Mouse (Mus musculus) G1E (cell line): ENCODE data around the gene Hspbap1.

Source experiments
- CTCF ChIP-seq: IDR thresholded peaks from 2 replicates; pipeline ENCODE4 v1.5.1; 2012; ENCODE audit warnings: low read depth, low read length, inconsistent platforms, mixed read lengths
- GATA1 ChIP-seq: IDR thresholded peaks from 2 replicates; pipeline ENCODE4 v1.6.1; 2012; ENCODE audit warnings: borderline replicate concordance, low read length, inconsistent platforms, mixed read lengths
- POLR2AphosphoS5 ChIP-seq: IDR thresholded peaks from 2 replicates; pipeline ENCODE4 v1.6.1; 2012; ENCODE audit warnings: low read depth, low read length, inconsistent platforms; ENCODE audit not compliant: insufficient replicate concordance

DNA sequence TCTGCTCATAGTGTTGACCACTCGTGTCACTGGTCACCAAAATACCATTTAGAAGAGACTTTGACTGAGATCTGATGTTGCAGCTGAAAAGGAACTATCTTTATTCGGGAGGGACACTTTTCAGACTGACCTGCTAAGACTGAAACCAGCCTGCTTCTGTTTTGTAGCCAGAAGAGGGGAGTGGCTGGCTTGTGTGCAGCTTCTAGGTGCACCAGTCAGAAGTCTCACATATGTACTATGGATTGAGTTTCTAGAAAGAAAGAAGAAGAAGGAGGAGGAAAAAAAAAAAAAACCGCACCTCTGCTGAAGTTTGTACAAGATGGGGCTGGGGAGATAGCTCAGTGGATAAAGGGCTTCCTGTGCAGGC lies 13.0 kb downstream of the Hspbap1 start:
- TF ChIP-seq GATA1 (no peak), CTCF (no peak), POLR2AphosphoS5 (no peak)
